Mouse (Mus musculus) kidney, adult 2 months (tissue): ENCODE data around the gene Aire. TPM values are rescaled to one million over a fixed set of nuclear protein-coding genes. Genes with fewer than 3 reads are reported as not detected.

Experiments used
- DNase-seq: peaks from one replicate; pipeline ENCODE4 v3.0.0; 2021
- H3K27ac ChIP-seq: fragments of 200-500 bp; 2 replicates; pipeline ENCODE4 v1.5.1; 2012; ENCODE audit warnings: low read depth, low read length, control low read depth, inconsistent platforms; ENCODE audit not compliant: insufficient read depth
- H3K27me3 ChIP-seq: fragments of 200-500 bp; replicated peaks from 2 replicates; pipeline ENCODE4 v1.6.1; 2012; ENCODE audit warnings: mild to moderate bottlenecking, moderate library complexity, low read length, inconsistent platforms; ENCODE audit not compliant: control insufficient read depth, insufficient read depth
- H3K36me3 ChIP-seq: fragments of 200-500 bp; 2 replicates; pipeline ENCODE4 v1.6.1; 2012; ENCODE audit warnings: mild to moderate bottlenecking, moderate library complexity, low read length, inconsistent platforms; ENCODE audit not compliant: control insufficient read depth, insufficient read depth
- H3K4me1 ChIP-seq: fragments of 200-500 bp; 2 replicates; pipeline ENCODE4 v1.6.1; 2011; ENCODE audit warnings: low read length; ENCODE audit not compliant: control insufficient read depth, insufficient read depth
- H3K4me3 ChIP-seq: fragments of 200-500 bp; 2 replicates; pipeline ENCODE4 v1.5.1; 2011; ENCODE audit warnings: mild to moderate bottlenecking, low read depth, low read length, control low read depth; ENCODE audit not compliant: insufficient read depth
- CTCF ChIP-seq: fragments of 200-500 bp; conservative IDR thresholded peaks from 2 replicates; pipeline ENCODE4 v1.5.1; 2011; ENCODE audit warnings: low read depth, mild to moderate bottlenecking, control low read depth, low read length, moderate library complexity, mixed read lengths; ENCODE audit not compliant: insufficient read depth, insufficient read length
- POLR2A ChIP-seq: fragments of 200-500 bp; IDR thresholded peaks from one replicate; pipeline ENCODE4 v1.6.1; 2011; ENCODE audit warnings: low read depth, low read length, control low read depth
- WGBS: fragments of 180-500 bp; shearing (Covaris S2); methylation state at CpG from one replicate; pipeline ENCODE4 v1.1.7; 2018; 5-methylcytosine and 5-hydroxymethylcytosine counted together
- polyA plus RNA-seq: library from polyadenylated mRNA; depleted of rRNA; stranded (reverse); fragments of >200 nt; gene quantifications from 2 replicates; pipeline ENCODE4 v1.2.3, GENCODE M21; 2012

The Aire gene
- polyA plus RNA-seq, 1 experiment, result 0.41 TPM

- WGBS, result under 1% methylated on average over 9 of the region's 9 CpGs
- Histone ChIP-seq H3K27ac (peak within 1 kb of the TSS; percentile 96), H3K4me3 (peak within 1 kb of the TSS; percentile 91), H3K4me1 (peaks cover 20% of the 10 kb centered on the region; the same call in 1 of the 2 replicates), H3K27me3 (no peaks in the 10 kb centered on the region), H3K36me3 (no peaks in the 10 kb centered on the region)
- TF ChIP-seq CTCF (no peak), POLR2A (no peak)
- no peak for DNase-seq
These were observed 33.5 kb downstream of the Aire start, which contains the start of gene Pfkl for GRCm38 (mm10) chr10:78009945-78010293. Gene Pfkl, minus strand, starts transcription at chr10:78010083.

GRCm38 (mm10) chr10:78009184-78009944 is 34.0 kb downstream of the Aire start:
- DNase-seq, result peak; percentile 98
- TF ChIP-seq CTCF (peak; percentile 59), POLR2A (peak; percentile 39)
- WGBS, result under 1% methylated on average over 59 of the region's 59 CpGs
- Histone ChIP-seq H3K4me1 (peaks cover 20% of the 10 kb centered on the region; the same call in 1 of the 2 replicates), H3K27ac (peak overlapping the region; percentile 96), H3K4me3 (peak overlapping the region; percentile 91), H3K27me3 (no peaks in the 10 kb centered on the region), H3K36me3 (no peaks in the 10 kb centered on the region)

- 85% methylated on average over 3 of the region's 3 CpGs for WGBS
- peaks cover 20% of the 10 kb centered on the region; the same call in 1 of the 2 replicates for H3K4me1 ChIP-seq
These were observed 35.2 kb downstream of the Aire start for GRCm38 (mm10) chr10:78008169-78008568.

DNA sequence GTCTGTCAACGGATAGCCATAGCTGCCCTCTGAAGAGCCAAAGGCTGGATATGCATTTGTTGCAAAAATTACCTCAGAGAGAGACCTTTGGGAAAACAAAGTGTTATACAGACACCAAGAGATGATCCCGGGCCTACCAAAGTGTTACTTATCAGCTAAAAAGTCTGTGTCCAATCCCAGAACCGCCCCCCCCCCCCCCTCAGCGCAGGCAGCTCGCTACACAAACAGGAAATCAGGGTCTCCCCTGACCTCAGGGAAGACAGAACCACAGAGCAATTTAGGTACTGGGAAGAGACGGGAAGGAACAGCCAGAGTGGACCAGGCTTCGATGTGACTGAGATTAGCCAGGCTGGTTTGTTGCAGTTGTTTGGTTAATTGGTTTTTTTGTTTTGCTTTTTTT is 36.2 kb downstream of the Aire start:
- Histone ChIP-seq H3K27ac (no peak overlapping the region), H3K27me3 (no peaks in the 10 kb centered on the region), H3K36me3 (no peaks in the 10 kb centered on the region), H3K4me1 (peaks cover 20% of the 10 kb centered on the region; the same call in 1 of the 2 replicates), H3K4me3 (no peak overlapping the region)
- 31% methylated on average over 7 of the region's 7 CpGs for WGBS
- no peak for DNase-seq
- TF ChIP-seq POLR2A (no peak), CTCF (no peak)

More at GRCm38 (mm10) chr10:78008169-78008568, 35.2 kb downstream of the Aire start:
- no peaks in the 10 kb centered on the region for H3K36me3 ChIP-seq
- no peak overlapping the region for H3K27ac ChIP-seq
- H3K27me3 ChIP-seq, result no peaks in the 10 kb centered on the region
- no peak for DNase-seq
- H3K4me3 ChIP-seq, result no peak overlapping the region
- TF ChIP-seq POLR2A (no peak), CTCF (no peak)

DNA sequence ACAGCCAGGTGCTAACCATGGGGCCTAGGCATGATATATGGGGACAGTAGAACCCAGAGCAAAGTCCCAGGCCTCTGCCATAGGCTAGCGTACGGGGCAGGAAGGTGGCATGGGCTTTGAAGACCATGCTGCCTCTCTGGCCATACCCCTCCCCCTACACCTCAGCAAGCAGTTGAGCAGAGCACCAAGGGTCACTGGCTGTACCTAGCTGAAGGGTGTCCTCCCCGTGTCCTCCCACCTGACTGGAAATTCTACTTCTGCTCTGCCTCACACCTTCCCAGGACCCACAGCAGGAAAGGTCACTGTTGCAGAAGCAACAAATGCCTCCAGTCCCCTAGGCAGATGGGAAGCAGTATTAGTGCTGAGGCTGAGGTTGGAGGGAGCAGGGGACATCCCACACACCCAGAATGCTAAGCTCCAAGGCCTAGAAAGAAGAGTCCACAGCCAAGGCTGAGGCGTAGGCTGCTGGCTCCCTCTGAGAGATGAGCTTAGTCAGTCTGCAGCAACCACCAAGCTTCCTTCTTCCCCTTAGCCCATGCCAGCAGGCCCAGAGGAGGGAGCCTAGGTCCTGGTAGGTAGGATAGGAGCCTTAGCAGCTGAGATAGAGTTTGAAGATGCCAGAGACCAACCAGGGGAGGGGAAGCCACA is 37.5 kb downstream of the Aire start:
- H3K4me3 ChIP-seq, result no peak overlapping the region
- WGBS, result 73% methylated on average over 4 of the region's 4 CpGs
- H3K27ac ChIP-seq, result no peak overlapping the region
- peaks cover 20% of the 10 kb centered on the region; the same call in 1 of the 2 replicates for H3K4me1 ChIP-seq
- no peaks in the 10 kb centered on the region for H3K36me3 ChIP-seq
- peak; percentile 29 for DNase-seq
- TF ChIP-seq CTCF (no peak), POLR2A (no peak)
- no peaks in the 10 kb centered on the region for H3K27me3 ChIP-seq

GRCm38 (mm10) chr10:78004479-78005100 is 38.8 kb downstream of the Aire start:
- no peaks in the 10 kb centered on the region for H3K36me3 ChIP-seq
- no peak for DNase-seq
- H3K27me3 ChIP-seq, result no peaks in the 10 kb centered on the region
- 95% methylated on average over 3 of the region's 3 CpGs for WGBS
- TF ChIP-seq POLR2A (no peak), CTCF (no peak)
- peaks cover 20% of the 10 kb centered on the region; the same call in 1 of the 2 replicates for H3K4me1 ChIP-seq
- H3K27ac ChIP-seq, result no peak overlapping the region
- H3K4me3 ChIP-seq, result no peak overlapping the region

- 95% methylated on average over 2 of the region's 2 CpGs for WGBS
These were observed 41.1 kb downstream of the Aire start for GRCm38 (mm10) chr10:78002316-78002715.

More at GRCm38 (mm10) chr10:78002316-78002715, 41.1 kb downstream of the Aire start:
- TF ChIP-seq CTCF, result no peak
- no peak for TF ChIP-seq POLR2A
- no peak overlapping the region for H3K4me3 ChIP-seq
- no peak overlapping the region for H3K27ac ChIP-seq
- no peak for DNase-seq
- peaks cover 9% of the 10 kb centered on the region; the same call in 1 of the 2 replicates for H3K4me1 ChIP-seq
- H3K36me3 ChIP-seq, result no peaks in the 10 kb centered on the region
- H3K27me3 ChIP-seq, result no peaks in the 10 kb centered on the region
